Mouse (Mus musculus) testis, adult 2 months (tissue): ENCODE data around the gene Capn15.

Experiments
- CTCF ChIP-seq: fragments of 200-500 bp; IDR thresholded peaks from 2 replicates; pipeline ENCODE4 v1.5.1; 2012; ENCODE audit warnings: low read depth, mild to moderate bottlenecking, inconsistent platforms, low read length, moderate library complexity; ENCODE audit not compliant: control insufficient read depth, insufficient read depth, insufficient replicate concordance
- POLR2A ChIP-seq: fragments of 200-500 bp; IDR thresholded peaks from 2 replicates; pipeline ENCODE4 v1.6.1; 2012; ENCODE audit warnings: low read depth, mild to moderate bottlenecking, inconsistent platforms, low read length, moderate library complexity; ENCODE audit not compliant: control insufficient read depth

GRCm38 (mm10) chr17:25957586-25958051, 28.0 kb downstream of the Capn15 start:
- no peak for TF ChIP-seq CTCF
- no peak for TF ChIP-seq POLR2A
